Comparison of ENCODE assay signal across 31 mouse cellular contexts in the genomic region with DNA sequence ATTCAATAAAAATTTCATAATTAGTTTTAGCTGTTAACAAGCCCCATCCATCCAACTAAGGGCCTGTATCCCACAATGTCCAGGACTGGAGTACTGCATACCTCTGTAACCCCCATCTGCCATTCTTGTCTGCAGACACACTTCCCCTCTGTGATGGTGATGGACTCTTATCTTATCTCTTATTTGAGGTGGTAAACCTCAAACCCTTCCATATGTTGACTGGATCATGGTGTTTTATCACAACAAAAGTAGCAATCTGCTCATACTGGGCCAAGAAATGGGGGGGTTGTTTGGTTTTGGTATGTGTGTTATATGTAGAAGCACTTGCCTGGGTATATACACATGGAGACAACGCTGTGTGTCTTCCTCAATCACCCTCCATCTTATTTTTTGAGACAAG.
"Had no signal": no experiment of that assay in that cellular context is flagged by ENCODE, and none has a peak within 500 bp of the region (broad histone marks: within the 10 kb centered on the region; RNA-seq: fewer than 3 reads in every experiment).

No protein-coding gene starts in this region.

- H3K4me3 ChIP-seq: heart, embryonic 10.5 days; heart, embryonic 12.5 days; heart, embryonic 13.5 days; heart, embryonic 15.5 days; hindbrain, embryonic 10.5 days; hindbrain, embryonic 12.5 days; hindbrain, embryonic 13.5 days; hindbrain, embryonic 15.5 days; intestine, embryonic 15.5 days; kidney, embryonic 15.5 days; layer of hippocampus, adult 2 months; left cerebral cortex, adult 2 months had no signal

- H3K27me3 ChIP-seq: heart, embryonic 12.5 days; heart, embryonic 13.5 days; heart, embryonic 15.5 days; hindbrain, embryonic 12.5 days; hindbrain, embryonic 13.5 days; hindbrain, embryonic 15.5 days; intestine, embryonic 15.5 days; kidney, embryonic 15.5 days had no signal

- H3K9me3 ChIP-seq: heart, embryonic 10.5 days; heart, embryonic 12.5 days; heart, embryonic 13.5 days; heart, embryonic 15.5 days; hindbrain, embryonic 10.5 days; hindbrain, embryonic 12.5 days; hindbrain, embryonic 13.5 days; hindbrain, embryonic 15.5 days; intestine, embryonic 15.5 days; kidney, embryonic 15.5 days had no signal

- H3K27ac ChIP-seq: heart, embryonic 10.5 days; heart, embryonic 13.5 days; heart, embryonic 15.5 days; hindbrain, embryonic 10.5 days; hindbrain, embryonic 12.5 days; hindbrain, embryonic 13.5 days; hindbrain, embryonic 14.5 days; hindbrain, embryonic 15.5 days; hindbrain, postnatal 0 days; intestine, embryonic 15.5 days; kidney, embryonic 15.5 days; kidney, postnatal 0 days; layer of hippocampus, adult 2 months; left cerebral cortex, adult 2 months had no signal

- H3K36me3 ChIP-seq: hindbrain, embryonic 12.5 days; hindbrain, embryonic 13.5 days; hindbrain, embryonic 15.5 days; intestine, embryonic 15.5 days had no signal

- H3K9ac ChIP-seq: heart, embryonic 12.5 days; heart, embryonic 13.5 days; heart, embryonic 15.5 days; hindbrain, embryonic 12.5 days; hindbrain, embryonic 13.5 days; hindbrain, embryonic 14.5 days; hindbrain, embryonic 15.5 days; intestine, embryonic 15.5 days; kidney, embryonic 15.5 days had no signal

- DNase-seq: heart, postnatal 10 days; heart, postnatal 14 days; heart, postnatal 36 days; heart, postnatal 4 days; kidney, adult 11 months; kidney, adult 18-20 months; kidney, adult 2 months; kidney, adult 8-10 months; kidney, adult 9 months; kidney, postnatal 10 days; kidney, postnatal 14 days; kidney, postnatal 25 days; kidney, postnatal 36 days; kidney, postnatal 4 days; layer of hippocampus, adult 9-11 months; layer of hippocampus, postnatal 36 days had no signal
